Mouse (Mus musculus) olfactory bulb, adult 2 months (tissue): ENCODE data around the gene Pdlim5.

Experiments used
- CTCF ChIP-seq: fragments of 200-500 bp; IDR thresholded peaks from 2 replicates; pipeline ENCODE4 v1.5.1; 2012; ENCODE audit warnings: low read depth, mild to moderate bottlenecking, low read length, moderate library complexity; ENCODE audit not compliant: insufficient read depth
- POLR2A ChIP-seq: fragments of 200-500 bp; IDR thresholded peaks from 2 replicates; pipeline ENCODE4 v1.6.1; 2012; ENCODE audit warnings: mild to moderate bottlenecking, low read depth, low read length, moderate library complexity; ENCODE audit not compliant: insufficient read depth

- TF ChIP-seq CTCF (no peak), POLR2A (no peak)
Measured at GRCm38 (mm10) chr3:142323592-142323991, 71.9 kb downstream of the Pdlim5 start.
